Mouse (Mus musculus): ENCODE data around the gene Lamp3. TPM values are rescaled to one million over a fixed set of nuclear protein-coding genes. Genes with fewer than 3 reads are reported as not detected.
"Not testable (repeated sequence)": the region's sequence is repeated elsewhere in the genome, so short reads cannot be mapped to it uniquely, and the experiment has no call there.

The Lamp3 gene
- not detected in 2 replicates for total RNA-seq (2014; fragmentation: Nextera tagmentation)
- total RNA-seq (2017), result 0.08 TPM in 1 of 2 replicates, not detected in the other

DNA sequence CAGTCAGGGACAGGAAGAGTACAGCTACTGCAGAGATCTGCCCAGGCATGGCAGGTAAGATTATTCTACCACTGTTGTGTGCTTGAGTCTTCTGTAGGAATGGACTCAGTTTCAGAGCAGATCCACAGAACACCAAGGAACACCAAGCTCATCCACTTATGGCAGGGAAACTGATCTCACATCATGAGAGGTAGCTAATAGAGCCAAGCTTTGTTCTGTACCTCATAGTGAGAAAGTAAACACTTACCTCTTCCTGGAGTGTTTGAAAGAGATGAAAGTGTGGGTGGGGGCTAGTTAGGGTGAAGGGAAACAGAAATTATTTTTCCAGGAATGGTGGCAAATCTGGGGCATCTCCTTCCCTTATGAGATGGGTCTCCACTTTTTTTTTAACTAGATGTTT, at the start of gene Lamp3:
Gene Lamp3, minus strand, starts transcription at position 160 of the 400 bp plus-strand sequence.
- ATAC-seq (replicated peaks; ENCODE audit: low FRiP score, low TSS enrichment, poor library complexity, severe bottlenecking), result no peak

DNA sequence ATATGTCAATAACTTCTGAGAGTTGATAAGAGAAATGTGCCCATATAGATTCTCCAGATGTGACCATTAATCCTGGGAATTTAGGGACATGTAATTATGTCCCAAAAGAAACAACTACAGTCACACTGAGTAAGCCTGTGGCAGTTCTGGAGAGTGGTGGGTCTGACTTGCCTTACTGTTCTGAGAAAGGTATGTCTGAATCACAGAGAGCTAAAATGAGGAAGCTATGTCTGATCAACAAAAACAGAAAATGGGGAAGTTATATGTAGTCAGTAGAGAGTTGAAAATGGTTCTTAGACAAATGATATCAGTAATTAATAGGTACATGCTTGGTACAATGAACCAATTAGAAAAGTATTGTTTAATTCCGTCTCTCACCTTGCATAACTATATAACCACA, 26.7 kb upstream of the Lamp3 start:
- no peak for ATAC-seq (replicated peaks; ENCODE audit: low FRiP score, low TSS enrichment, poor library complexity, severe bottlenecking)

DNA sequence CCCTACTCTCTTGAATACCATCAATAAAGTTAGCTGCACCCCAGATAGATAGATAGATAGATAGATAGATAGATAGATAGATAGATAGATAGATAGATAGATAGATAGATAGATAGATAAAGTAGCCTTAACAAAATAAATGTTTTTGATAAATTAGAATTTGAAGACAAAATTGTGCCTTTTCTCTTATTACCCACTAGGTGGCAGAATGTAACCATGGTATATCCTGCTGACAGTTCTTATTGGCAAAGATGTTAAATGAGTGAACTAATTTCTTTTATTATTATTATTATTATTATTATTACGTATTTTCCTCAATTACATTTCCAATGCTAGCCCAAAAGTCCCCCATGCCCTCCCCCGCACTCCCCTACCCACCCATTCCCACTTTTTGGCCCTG, 18.0 kb upstream of the Lamp3 start:
- ATAC-seq (replicated peaks; ENCODE audit: low FRiP score, low TSS enrichment, poor library complexity, severe bottlenecking), result not testable (repeated sequence)

DNA sequence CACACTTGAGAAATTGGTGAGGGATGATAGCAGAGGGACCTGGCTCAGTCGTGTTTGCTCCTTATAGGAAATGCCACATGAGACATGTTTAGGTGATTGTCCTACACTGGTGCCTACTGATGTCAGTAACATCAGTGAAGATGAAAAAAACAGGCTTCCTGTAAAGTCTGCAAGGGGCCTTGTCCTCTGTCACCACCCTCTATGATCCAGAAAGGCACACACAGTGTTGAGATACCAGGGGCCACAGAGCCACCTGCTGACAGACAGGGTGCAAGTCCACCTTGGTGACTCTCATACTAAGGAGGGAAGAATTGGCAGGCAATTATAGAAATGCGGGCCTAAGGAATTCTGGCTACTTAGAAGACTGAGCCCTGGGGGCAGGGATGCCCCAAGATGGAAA, 14.8 kb upstream of the Lamp3 start:
- ATAC-seq (replicated peaks; ENCODE audit: low FRiP score, low TSS enrichment, poor library complexity, severe bottlenecking), result no peak

DNA sequence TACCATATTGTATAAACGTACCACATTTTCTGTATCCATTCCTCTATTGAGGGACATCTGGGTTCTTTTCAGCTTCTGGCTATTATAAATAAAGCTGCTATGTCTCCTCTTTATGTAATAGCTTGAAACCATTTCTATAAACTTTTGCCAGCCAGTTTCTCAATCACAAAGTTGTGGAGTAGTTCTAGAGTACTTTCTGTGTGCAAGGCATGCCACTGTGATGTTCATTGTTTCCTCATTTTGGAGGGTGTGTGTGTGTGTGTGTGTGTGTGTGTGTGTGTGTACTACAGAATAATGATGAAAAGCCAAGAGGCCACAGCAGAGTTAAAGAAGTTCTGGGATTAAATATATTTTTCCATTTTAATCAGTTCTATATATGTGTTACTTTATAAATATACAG, 1.2 kb upstream of the Lamp3 start:
- ATAC-seq (replicated peaks; ENCODE audit: low FRiP score, low TSS enrichment, poor library complexity, severe bottlenecking), result no peak

DNA sequence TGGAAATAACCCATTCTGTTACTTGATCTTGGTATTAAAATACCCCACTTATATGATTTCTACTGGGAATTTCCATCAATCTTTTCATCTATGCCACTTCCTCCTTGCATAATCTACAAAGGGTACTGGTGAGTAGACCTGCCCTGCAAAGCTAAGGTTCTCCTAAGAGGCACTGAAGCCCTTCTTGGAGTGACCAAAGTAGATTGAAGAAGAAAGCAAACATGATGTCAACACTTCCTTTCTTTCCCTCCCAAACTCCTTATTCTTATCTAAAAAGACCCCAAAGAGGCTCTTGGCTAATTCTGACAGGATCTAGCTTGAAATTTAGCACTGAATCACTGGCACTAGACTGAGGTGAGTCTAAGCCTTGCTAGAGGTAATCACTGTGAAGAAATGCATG, 7.0 kb downstream of the Lamp3 start:
- ATAC-seq (replicated peaks; ENCODE audit: low FRiP score, low TSS enrichment, poor library complexity, severe bottlenecking), result no peak

DNA sequence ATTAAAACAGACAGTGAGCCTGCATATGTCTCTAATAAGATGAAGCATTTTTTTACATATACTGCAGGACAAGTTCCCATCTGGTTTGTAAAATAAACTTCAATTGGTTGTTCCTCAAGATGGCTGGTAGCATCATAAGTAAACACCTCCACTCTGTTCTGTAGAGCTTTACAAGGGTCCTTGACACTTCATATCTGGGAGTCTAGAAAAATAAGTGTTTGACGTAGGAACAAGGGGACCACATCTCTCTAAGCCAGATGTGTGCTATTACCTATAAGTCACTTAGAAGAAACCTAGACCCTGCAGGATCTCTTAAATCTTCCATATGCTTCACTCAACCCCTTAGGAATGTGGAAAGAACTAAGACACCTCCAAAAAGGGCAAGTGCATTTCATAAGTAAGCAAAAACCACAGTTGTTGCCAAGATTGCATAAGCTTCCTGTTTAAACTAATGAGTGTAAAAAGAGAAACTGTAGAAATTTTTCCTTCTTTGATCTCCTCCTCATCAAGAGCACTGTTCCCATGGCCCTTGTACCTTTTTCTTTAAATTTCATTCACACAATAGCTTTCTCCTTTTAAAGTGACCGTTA, 35.3 kb downstream of the Lamp3 start:
- no peak for ATAC-seq (replicated peaks; ENCODE audit: low FRiP score, low TSS enrichment, poor library complexity, severe bottlenecking)

DNA sequence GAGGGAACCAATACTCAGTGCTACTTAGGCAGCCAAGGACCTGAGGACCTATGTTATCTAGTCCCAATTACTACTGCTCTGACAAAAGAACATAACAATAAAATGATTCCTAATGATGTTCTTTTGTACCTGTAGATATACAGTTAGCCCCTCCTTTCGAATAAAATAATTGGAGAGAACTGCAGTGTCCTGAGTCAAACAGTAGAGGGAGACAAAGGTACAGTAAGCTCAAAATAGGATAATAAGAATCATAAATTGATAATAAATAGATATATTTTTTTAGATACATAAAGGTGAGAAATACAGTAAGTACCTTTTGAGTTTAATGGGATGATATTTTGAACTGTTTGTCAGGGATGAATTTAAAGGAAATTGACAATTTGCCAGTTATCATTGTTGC, 39.9 kb downstream of the Lamp3 start:
- no peak for ATAC-seq (replicated peaks; ENCODE audit: low FRiP score, low TSS enrichment, poor library complexity, severe bottlenecking)

DNA sequence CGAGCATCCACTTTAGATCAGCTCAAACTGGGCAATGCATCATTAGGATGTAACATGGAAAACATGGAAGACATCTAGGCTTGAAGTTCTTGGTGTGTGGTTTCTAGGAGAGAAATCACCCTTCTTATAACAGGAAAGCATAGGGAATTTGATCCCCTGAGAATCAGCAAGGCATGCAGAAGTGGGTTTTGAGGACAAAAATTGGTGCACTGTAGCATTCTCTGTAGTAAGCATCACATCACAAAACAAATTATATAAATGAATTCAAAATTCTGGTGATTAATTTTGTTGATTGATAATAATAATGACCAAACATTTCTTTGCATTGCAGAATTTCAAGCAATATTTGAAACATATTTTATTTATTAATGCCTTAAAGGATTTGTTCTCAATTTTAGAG, 76.4 kb downstream of the Lamp3 start, which contains the start of gene Olfr171:
Gene Olfr171, minus strand, starts transcription at position 101 of the 400 bp plus-strand sequence.
- no peak for ATAC-seq (replicated peaks; ENCODE audit: low FRiP score, low TSS enrichment, poor library complexity, severe bottlenecking)

DNA sequence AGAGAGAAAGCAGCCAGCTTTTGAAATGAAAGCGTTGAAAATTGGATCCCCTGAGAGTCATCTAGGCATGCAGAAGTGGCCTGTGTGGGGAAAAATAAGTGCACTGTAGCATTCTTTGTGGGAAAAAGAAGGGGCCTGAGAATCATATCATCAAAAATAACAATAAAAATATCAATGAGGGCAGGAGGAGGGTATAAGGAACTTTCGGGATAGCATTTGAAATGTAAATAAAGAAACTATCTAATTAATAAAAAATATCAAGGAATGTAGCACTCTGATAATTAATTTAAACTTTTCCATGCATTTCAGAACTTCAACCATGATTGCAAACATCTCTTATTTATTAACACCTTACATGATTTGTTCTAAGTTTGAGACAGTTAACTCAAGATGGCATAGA, 94.4 kb downstream of the Lamp3 start, which contains the start of gene Olfr170:
Gene Olfr170, minus strand, starts transcription at position 101 of the 400 bp plus-strand sequence.
- not testable (repeated sequence) for ATAC-seq (replicated peaks; ENCODE audit: low FRiP score, low TSS enrichment, poor library complexity, severe bottlenecking)

Other genes starting within 250 kb of the Lamp3 start
- gene Olfr166, start 222.7 kb downstream of the Lamp3 start, total RNA-seq (2014; fragmentation: Nextera tagmentation), result not detected in 2 replicates
- not detected in 2 replicates for gene Olfr166, start 222.7 kb downstream of the Lamp3 start, total RNA-seq (2017)
- not detected in 2 replicates for gene Olfr167, start 184.1 kb downstream of the Lamp3 start, total RNA-seq (2014; fragmentation: Nextera tagmentation)
- not detected in 2 replicates for gene Olfr167, start 184.1 kb downstream of the Lamp3 start, total RNA-seq (2017)
- gene Olfr168, start 170.8 kb downstream of the Lamp3 start, total RNA-seq (2014; fragmentation: Nextera tagmentation), result not detected in 2 replicates
- gene Olfr168, start 170.8 kb downstream of the Lamp3 start, total RNA-seq (2017), result not detected in 2 replicates
- not detected in 2 replicates for gene Olfr169, start 134.6 kb downstream of the Lamp3 start, total RNA-seq (2014; fragmentation: Nextera tagmentation)
- gene Olfr169, start 134.6 kb downstream of the Lamp3 start, total RNA-seq (2017), result not detected in 2 replicates
- gene Olfr170, start 94.5 kb downstream of the Lamp3 start, total RNA-seq (2014; fragmentation: Nextera tagmentation), result not detected in 2 replicates
- not detected in 2 replicates for gene Olfr170, start 94.5 kb downstream of the Lamp3 start, total RNA-seq (2017)
- gene Olfr171, start 76.5 kb downstream of the Lamp3 start, total RNA-seq (2014; fragmentation: Nextera tagmentation), result not detected in 2 replicates
- not detected in 2 replicates for gene Olfr171, start 76.5 kb downstream of the Lamp3 start, total RNA-seq (2017)
- gene B3gnt5, start 53.8 kb upstream of the Lamp3 start, total RNA-seq (2014; fragmentation: Nextera tagmentation), result 1.1 and 2.0 TPM in 2 replicates
- gene B3gnt5, start 53.8 kb upstream of the Lamp3 start, total RNA-seq (2017), result 2.0 and 2.2 TPM in 2 replicates